Mouse (Mus musculus): ENCODE measurements around the gene Mslnl. TPM values are rescaled to one million over a fixed set of nuclear protein-coding genes. Genes with fewer than 3 reads are reported as not detected.

Gene Mslnl
- polyA plus RNA-seq, 1 experiment from 2014 or later, result not detected

- Histone ChIP-seq H3K27me3 (ENCODE audit: control insufficient read depth, insufficient read depth, low read depth, low read length) (peaks cover 6% of the 10 kb centered on the region; the same call in 1 of the 2 replicates), H3K4me1 (ENCODE audit: control insufficient read depth, low read depth, low read length) (peaks cover 3% of the 10 kb centered on the region), H3K36me3 (ENCODE audit: control insufficient read depth, insufficient read depth) (no peaks in the 10 kb centered on the region), H3K27ac (ENCODE audit: low read length) (no peak overlapping the region), H3K9me3 (replicated peaks; ENCODE audit: control insufficient read depth, low read length) (no peaks in the 10 kb centered on the region), H3K9ac (ENCODE audit: low read depth, low read length) (no peak overlapping the region), H3K4me2 (ENCODE audit: low read depth, low read length) (no peak overlapping the region), H3K4me3 (ENCODE audit: low read depth, low read length) (no peak overlapping the region)
- 44% methylated on average over 9 of the region's 9 CpGs for WGBS (ENCODE audit: insufficient replicate concordance)
- ATAC-seq (ENCODE audit: low read depth), result no peak
Measured at GRCm38 (mm10) chr17:25769331-25769730, 33.5 kb downstream of the Mslnl start.

GRCm38 (mm10) chr17:25773549-25774120 lies 37.8 kb downstream of the Mslnl start, which contains the start of gene Narfl:
Narfl (plus strand) TSS chr17:25773776.
- Histone ChIP-seq H3K4me2 (ENCODE audit: low read depth, low read length) (peak within 1 kb of the TSS; percentile 70), H3K9me3 (replicated peaks; ENCODE audit: control insufficient read depth, low read length) (no peaks in the 10 kb centered on the region), H3K9ac (ENCODE audit: low read depth, low read length) (peak within 1 kb of the TSS; percentile 86), H3K4me1 (ENCODE audit: control insufficient read depth, low read depth, low read length) (peaks cover 9% of the 10 kb centered on the region), H3K4me3 (ENCODE audit: low read depth, low read length) (peak within 1 kb of the TSS; percentile 83), H3K36me3 (ENCODE audit: control insufficient read depth, insufficient read depth) (peaks cover 3% of the 10 kb centered on the region; the same call in 1 of the 2 replicates), H3K27me3 (ENCODE audit: control insufficient read depth, insufficient read depth, low read depth, low read length) (no peaks in the 10 kb centered on the region; the same call in 1 of the 2 replicates), H3K27ac (ENCODE audit: low read length) (no peak within 1 kb of the TSS)
- ATAC-seq (ENCODE audit: low read depth), result peak; percentile 90
- WGBS (ENCODE audit: insufficient replicate concordance), result under 1% methylated on average over 37 of the region's 37 CpGs

GRCm38 (mm10) chr17:25775318-25776062 lies 39.6 kb downstream of the Mslnl start:
- Histone ChIP-seq H3K9ac (ENCODE audit: low read depth, low read length) (no peak overlapping the region), H3K27me3 (ENCODE audit: control insufficient read depth, insufficient read depth, low read depth, low read length) (no peaks in the 10 kb centered on the region), H3K9me3 (replicated peaks; ENCODE audit: control insufficient read depth, low read length) (no peaks in the 10 kb centered on the region), H3K36me3 (ENCODE audit: control insufficient read depth, insufficient read depth) (peaks cover 5% of the 10 kb centered on the region; the same call in 1 of the 2 replicates), H3K4me3 (ENCODE audit: low read depth, low read length) (no peak overlapping the region), H3K4me2 (ENCODE audit: low read depth, low read length) (no peak overlapping the region), H3K27ac (ENCODE audit: low read length) (no peak overlapping the region), H3K4me1 (ENCODE audit: control insufficient read depth, low read depth, low read length) (peaks cover 9% of the 10 kb centered on the region)
- ATAC-seq (ENCODE audit: low read depth), result no peak
- WGBS (ENCODE audit: insufficient replicate concordance), result 69% methylated on average over 10 of the region's 10 CpGs

GRCm38 (mm10) chr17:25777948-25778347 lies 42.1 kb downstream of the Mslnl start:
- no peak overlapping the region for H3K4me2 ChIP-seq (ENCODE audit: low read depth, low read length)
- no peaks in the 10 kb centered on the region for H3K9me3 ChIP-seq (replicated peaks; ENCODE audit: control insufficient read depth, low read length)
- peaks cover 9% of the 10 kb centered on the region for H3K4me1 ChIP-seq (ENCODE audit: control insufficient read depth, low read depth, low read length)
- H3K27me3 ChIP-seq (ENCODE audit: control insufficient read depth, insufficient read depth, low read depth, low read length), result no peaks in the 10 kb centered on the region
- no peak for ATAC-seq (ENCODE audit: low read depth)
- no peak overlapping the region for H3K27ac ChIP-seq (ENCODE audit: low read length)
- no peak overlapping the region for H3K4me3 ChIP-seq (ENCODE audit: low read depth, low read length)
- WGBS (ENCODE audit: insufficient replicate concordance), result 84% methylated on average over 5 of the region's 5 CpGs
- peaks cover 12% of the 10 kb centered on the region for H3K36me3 ChIP-seq (ENCODE audit: control insufficient read depth, insufficient read depth)
- no peak overlapping the region for H3K9ac ChIP-seq (ENCODE audit: low read depth, low read length)

DNA sequence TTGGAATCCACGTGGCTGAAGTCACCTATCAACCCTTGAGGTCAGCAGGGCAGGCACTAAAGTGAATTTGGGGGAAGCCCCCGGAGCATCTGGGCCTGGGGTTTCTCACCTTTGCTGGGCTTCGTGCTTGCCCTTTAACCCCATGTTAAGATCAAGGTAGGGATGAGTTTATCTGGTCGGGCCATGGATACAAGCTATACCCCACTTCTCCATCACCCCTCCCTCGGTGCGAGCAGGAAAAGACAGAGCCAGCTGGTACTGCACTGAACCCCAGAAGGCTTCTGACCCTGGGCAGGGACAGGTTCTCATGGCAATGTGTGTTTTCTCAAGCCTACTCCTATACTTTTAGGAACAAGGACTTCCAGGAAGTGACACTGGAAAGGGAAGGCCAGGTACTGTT lies 45.5 kb downstream of the Mslnl start:
- no peak overlapping the region for H3K4me3 ChIP-seq (ENCODE audit: low read depth, low read length)
- H3K9ac ChIP-seq (ENCODE audit: low read depth, low read length), result no peak overlapping the region
- H3K27me3 ChIP-seq (ENCODE audit: control insufficient read depth, insufficient read depth, low read depth, low read length), result no peaks in the 10 kb centered on the region
- no peak overlapping the region for H3K27ac ChIP-seq (ENCODE audit: low read length)
- no peaks in the 10 kb centered on the region for H3K9me3 ChIP-seq (replicated peaks; ENCODE audit: control insufficient read depth, low read length)
- peaks cover 12% of the 10 kb centered on the region; the same call in 1 of the 2 replicates for H3K36me3 ChIP-seq (ENCODE audit: control insufficient read depth, insufficient read depth)
- 76% methylated on average over 6 of the region's 6 CpGs for WGBS (ENCODE audit: insufficient replicate concordance)
- ATAC-seq (ENCODE audit: low read depth), result no peak
- peaks cover 5% of the 10 kb centered on the region for H3K4me1 ChIP-seq (ENCODE audit: control insufficient read depth, low read depth, low read length)
- H3K4me2 ChIP-seq (ENCODE audit: low read depth, low read length), result no peak overlapping the region

DNA sequence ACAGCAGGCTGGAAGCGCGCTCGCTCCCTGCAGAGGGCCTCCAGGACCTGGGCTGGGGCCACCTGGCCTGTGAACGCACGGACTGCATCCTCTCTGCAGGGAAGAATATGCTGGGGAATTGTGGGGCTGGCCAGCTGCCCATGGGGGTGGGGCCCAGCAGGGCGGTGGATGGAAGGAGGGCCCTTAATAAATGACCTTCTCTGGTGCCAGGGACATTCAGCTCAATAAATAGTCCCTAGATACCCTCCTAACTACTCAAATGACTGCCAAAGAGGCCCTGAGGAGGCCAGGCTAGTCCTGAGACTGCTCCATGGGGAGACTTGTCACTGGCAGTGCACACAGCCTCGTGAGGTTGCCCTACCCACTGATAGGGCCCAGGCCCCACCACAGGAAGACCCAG lies 47.2 kb downstream of the Mslnl start:
- no peaks in the 10 kb centered on the region for H3K9me3 ChIP-seq (replicated peaks; ENCODE audit: control insufficient read depth, low read length)
- H3K36me3 ChIP-seq (ENCODE audit: control insufficient read depth, insufficient read depth), result peaks cover 10% of the 10 kb centered on the region; the same call in 1 of the 2 replicates
- H3K27me3 ChIP-seq (ENCODE audit: control insufficient read depth, insufficient read depth, low read depth, low read length), result no peaks in the 10 kb centered on the region
- no peak overlapping the region for H3K9ac ChIP-seq (ENCODE audit: low read depth, low read length)
- H3K27ac ChIP-seq (ENCODE audit: low read length), result no peak overlapping the region
- WGBS (ENCODE audit: insufficient replicate concordance), result 66% methylated on average over 7 of the region's 7 CpGs
- ATAC-seq (ENCODE audit: low read depth), result no peak
- no peak overlapping the region for H3K4me2 ChIP-seq (ENCODE audit: low read depth, low read length)
- peaks cover 5% of the 10 kb centered on the region for H3K4me1 ChIP-seq (ENCODE audit: control insufficient read depth, low read depth, low read length)
- no peak overlapping the region for H3K4me3 ChIP-seq (ENCODE audit: low read depth, low read length)

DNA sequence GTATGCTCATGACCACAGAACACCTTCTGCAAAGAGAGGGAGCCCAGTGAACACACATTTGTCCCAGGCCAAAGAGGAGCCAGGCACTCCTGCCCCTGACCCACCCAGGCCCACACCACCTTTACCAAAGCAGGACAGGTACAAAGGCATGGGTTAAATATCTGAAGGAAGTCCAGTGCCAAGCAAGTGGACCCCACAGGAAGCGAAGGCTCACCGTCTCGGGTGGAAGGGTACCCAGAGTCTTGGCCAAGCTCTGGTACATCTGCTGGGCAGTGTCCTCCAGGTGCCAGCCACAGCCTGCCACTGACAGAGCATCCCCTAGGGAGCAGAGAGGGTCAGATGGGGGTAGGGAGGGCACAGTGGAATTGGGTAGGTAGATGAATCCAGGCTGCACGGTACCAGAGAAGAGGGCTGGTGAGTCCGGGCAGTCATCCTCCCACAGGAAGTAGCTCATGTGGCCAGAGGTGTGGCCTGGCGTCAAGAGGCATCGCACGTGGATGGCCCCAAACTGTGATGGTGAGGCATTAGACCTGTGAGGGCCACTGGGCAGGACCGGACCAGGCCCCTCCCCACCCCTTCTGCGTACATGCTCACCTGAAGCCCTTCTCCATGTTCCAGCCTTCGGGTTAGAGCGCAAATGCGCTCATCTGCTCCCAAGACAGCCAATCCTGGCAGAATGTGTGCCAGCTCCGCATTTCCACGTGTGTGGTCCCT lies 48.2 kb downstream of the Mslnl start:
- H3K27ac ChIP-seq (ENCODE audit: low read length), result no peak overlapping the region
- no peak for ATAC-seq (ENCODE audit: low read depth)
- H3K4me1 ChIP-seq (ENCODE audit: control insufficient read depth, low read depth, low read length), result peaks cover 5% of the 10 kb centered on the region
- no peak overlapping the region for H3K9ac ChIP-seq (ENCODE audit: low read depth, low read length)
- WGBS (ENCODE audit: insufficient replicate concordance), result 71% methylated on average over 15 of the region's 15 CpGs
- peaks cover 10% of the 10 kb centered on the region; the same call in 1 of the 2 replicates for H3K36me3 ChIP-seq (ENCODE audit: control insufficient read depth, insufficient read depth)
- no peak overlapping the region for H3K4me3 ChIP-seq (ENCODE audit: low read depth, low read length)
- H3K27me3 ChIP-seq (ENCODE audit: control insufficient read depth, insufficient read depth, low read depth, low read length), result no peaks in the 10 kb centered on the region
- no peak overlapping the region for H3K4me2 ChIP-seq (ENCODE audit: low read depth, low read length)
- H3K9me3 ChIP-seq (replicated peaks; ENCODE audit: control insufficient read depth, low read length), result no peaks in the 10 kb centered on the region

GRCm38 (mm10) chr17:25785281-25785745 lies 49.5 kb downstream of the Mslnl start, which contains the start of gene Haghl:
Haghl (minus strand) TSS chr17:25785673.
- H3K9ac ChIP-seq (ENCODE audit: low read depth, low read length), result peak within 1 kb of the TSS; percentile 71
- no peaks in the 10 kb centered on the region for H3K27me3 ChIP-seq (ENCODE audit: control insufficient read depth, insufficient read depth, low read depth, low read length)
- peaks cover 7% of the 10 kb centered on the region; the same call in 1 of the 2 replicates for H3K36me3 ChIP-seq (ENCODE audit: control insufficient read depth, insufficient read depth)
- under 1% methylated on average over 23 of the region's 23 CpGs for WGBS (ENCODE audit: insufficient replicate concordance)
- H3K4me3 ChIP-seq (ENCODE audit: low read depth, low read length), result peak within 1 kb of the TSS; percentile 76
- H3K9me3 ChIP-seq (replicated peaks; ENCODE audit: control insufficient read depth, low read length), result no peaks in the 10 kb centered on the region
- H3K4me1 ChIP-seq (ENCODE audit: control insufficient read depth, low read depth, low read length), result peaks cover 5% of the 10 kb centered on the region
- peak within 1 kb of the TSS; percentile 69 for H3K4me2 ChIP-seq (ENCODE audit: low read depth, low read length)
- peak; percentile 86 for ATAC-seq (ENCODE audit: low read depth)
- peak within 1 kb of the TSS; percentile 54 for H3K27ac ChIP-seq (ENCODE audit: low read length)
